Mouse (Mus musculus) adrenal gland, postnatal 10 days (tissue): ENCODE results near the gene Plac8. TPM values are rescaled to one million over a fixed set of nuclear protein-coding genes. Genes with fewer than 3 reads are reported as not detected.
A peak's percentile ranks its signal among the peaks of the same experiment; 100 is the strongest.

Experiments used
- DNase-seq: peaks from one replicate; pipeline ENCODE4 v3.0.0; 2021; ENCODE audit warnings: mixed read lengths
- total RNA-seq, 2 experiments: library from RNA; stranded (reverse); gene quantifications; 2 replicates each; pipeline ENCODE4 v1.2.3; 2021

Plac8 gene
- total RNA-seq, 2 experiments from 2014 or later, result 11.4 to 12.4 TPM

- DNase-seq, result no peak
Measured at GRCm38 (mm10) chr5:100535826-100536225, 36.2 kb downstream of the Plac8 start.

- DNase-seq, result peak; percentile 11
Measured at GRCm38 (mm10) chr5:100526164-100526563, 45.9 kb downstream of the Plac8 start.

DNA sequence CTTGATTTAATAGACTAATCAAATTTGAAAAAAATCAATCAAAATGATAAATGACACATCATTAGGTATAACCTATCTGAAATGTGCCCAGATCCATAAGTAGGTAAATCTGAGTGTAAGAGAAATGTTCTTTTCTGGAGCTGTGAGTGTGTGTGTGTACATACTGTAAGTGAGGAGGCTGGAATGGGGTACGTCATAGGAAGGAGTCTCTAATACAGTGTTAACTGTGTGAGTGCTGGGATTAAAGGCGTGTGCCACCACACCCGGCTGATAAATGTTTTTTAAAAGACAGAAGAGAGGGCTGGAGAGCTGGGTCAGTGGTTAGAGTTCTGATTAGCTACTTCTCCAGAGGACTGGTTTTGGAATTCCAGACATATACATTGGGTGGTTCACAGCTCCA is 46.4 kb downstream of the Plac8 start:
- DNase-seq, result no peak

DNA sequence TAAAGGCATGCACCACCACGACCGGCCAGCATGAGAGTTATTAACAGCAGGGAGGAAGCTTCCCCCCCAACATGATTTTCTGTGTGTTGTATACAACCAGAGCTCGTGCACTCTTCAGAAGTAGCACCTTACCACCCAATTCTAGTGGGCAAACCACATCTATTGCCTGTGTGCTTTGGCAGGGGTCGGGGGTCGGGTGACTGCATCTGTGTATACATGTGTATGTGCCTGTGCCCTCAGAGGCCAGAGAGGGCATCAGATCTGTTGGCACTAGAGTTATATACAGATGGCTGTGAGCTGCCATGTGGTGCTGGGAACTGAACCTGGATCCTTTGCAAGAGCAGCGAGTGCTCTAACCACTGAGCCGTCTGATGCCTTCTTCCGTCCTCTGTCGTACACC is 47.1 kb downstream of the Plac8 start:
- no peak for DNase-seq

DNA sequence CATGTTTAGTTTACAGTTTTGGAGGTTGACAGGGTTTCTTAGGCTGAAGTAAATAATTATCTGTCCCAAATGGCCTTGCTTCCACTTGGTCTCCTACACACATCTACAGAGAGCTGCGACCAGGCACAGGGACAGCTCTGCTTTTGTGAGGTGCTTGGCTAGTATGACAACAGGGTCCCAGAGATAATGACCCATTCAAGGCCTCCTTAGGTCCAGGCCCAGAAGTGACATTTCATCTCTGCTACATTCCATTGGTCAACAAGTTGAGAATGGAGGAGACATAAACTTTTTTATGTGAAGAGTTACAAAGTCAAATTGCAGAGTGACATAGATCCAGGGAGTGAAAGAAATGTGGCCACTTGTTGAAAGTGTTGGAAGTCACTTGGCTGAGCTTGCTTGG is 48.7 kb downstream of the Plac8 start:
- DNase-seq, result no peak

DNA sequence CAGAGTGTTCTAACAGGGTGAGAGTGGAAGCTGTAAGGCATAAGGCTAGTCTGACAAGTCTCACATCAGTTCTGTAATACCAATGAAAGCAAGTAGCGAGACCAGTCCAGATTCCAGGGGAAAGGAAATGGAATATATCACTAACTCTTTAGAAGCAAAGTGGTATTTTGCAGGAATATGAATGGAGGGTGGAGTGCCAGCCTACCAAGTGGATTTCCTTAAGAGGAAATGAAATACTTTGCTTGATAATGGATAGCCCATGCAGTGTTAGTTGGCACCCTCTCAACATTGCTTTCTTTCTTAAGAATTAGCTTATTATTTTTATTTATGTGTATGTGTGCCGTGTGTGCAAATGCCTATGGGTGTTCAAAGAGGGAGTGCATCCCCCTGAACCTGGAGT is 51.8 kb downstream of the Plac8 start:
- no peak for DNase-seq

DNA sequence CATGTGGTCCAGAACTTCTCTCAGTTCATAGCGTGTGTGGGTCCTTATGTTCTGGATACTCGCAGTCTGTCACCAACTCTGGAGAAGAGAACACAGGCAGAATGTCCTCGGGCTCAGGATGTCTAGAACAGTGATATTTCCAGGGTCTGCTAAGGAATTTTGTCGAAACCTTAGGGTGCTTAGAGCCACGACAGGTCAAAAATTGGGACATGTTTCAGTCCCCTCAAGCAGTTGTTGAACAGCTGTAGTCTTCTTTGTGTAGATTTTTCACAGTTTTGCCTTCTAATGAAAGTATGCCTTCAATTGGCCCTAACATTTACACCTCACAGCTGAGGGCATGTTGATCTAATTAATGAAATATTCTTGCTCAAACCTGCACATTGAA is 53.0 kb downstream of the Plac8 start:
- DNase-seq, result no peak

DNA sequence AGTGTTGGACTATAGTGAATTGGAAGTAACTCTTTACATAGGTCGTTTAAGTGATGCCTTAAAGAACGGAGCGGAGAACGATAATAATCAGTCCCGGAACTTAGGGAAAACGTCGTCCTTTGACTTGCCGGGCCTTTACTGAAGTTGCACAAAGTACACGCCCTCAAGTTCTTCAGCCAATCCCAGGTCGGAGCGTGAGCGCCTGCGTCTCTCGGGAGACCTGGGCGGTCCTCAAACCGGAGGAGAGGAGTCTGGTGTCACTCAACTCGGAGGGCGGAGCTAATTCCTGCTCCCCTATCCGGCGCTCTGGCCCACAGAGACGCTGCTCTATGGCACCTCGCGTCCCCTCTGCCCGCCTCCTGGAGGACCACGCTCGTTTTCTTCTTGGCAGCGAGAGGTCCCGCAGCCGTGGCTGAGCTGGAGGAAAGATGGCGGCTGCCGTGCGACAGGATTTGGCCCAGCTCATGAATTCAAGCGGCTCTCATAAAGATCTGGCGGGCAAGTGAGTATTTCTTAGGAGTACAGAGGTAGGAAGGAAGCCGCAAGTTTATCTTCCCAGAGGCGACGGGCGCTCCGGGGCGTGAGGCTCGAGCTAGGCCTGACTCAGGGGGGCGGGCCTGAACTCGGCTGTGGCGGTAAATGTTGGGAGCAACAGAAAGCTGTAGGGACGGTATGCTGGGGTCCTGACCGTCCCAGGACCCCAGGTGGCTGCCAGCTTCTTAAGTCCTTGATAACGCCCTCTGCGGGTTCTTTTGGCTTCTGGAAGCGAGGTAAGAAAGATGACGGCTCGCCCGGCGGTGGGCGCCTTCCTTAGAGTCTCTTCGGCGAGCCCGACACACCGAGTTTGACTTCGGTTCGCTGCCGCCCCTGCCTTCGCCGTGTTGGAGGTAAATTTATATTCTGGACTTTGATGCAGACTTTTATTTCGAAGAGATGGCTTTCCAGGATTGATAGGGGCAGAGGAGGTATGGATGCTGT is 53.7 kb downstream of the Plac8 start, which contains the start of gene Cops4:
Gene Cops4 (plus strand): TSS at position 261 of the 978 bp plus-strand sequence.
- DNase-seq, result peak; percentile 97

DNA sequence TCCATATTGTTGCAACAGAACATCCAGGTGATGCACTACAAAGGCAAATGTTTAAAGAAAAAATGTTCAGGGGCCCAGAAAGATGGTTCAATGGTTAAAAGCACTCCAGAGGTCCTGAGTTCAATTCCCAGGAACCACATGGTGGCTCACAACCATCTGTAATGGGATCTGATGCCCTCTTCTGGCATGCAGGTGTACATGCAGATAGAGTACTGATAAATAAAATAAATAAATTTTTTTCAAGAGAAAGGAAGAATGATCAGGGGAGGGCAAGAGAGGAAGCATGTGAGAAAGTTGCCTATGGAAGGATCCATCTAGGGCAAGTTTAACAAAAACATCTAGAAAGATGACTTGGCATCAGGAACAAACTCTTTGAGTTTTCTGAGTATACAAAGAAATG is 59.5 kb downstream of the Plac8 start:
- DNase-seq, result no peak

- no peak for DNase-seq
Measured at GRCm38 (mm10) chr5:100509247-100509646, 62.8 kb downstream of the Plac8 start.

Other genes starting within 250 kb of the Plac8 start
- gene Sec31a, start 156.0 kb downstream of the Plac8 start, total RNA-seq, result 100 to 1,000 TPM; 149 to 150 TPM
- gene Lin54, start 71.6 kb downstream of the Plac8 start, total RNA-seq, result 10 to 100 TPM; 12.6 to 13.0 TPM
- 10 to 100 TPM; 70.1 to 73.6 TPM for gene Cops4, start 53.9 kb downstream of the Plac8 start, total RNA-seq
- 10 to 100 TPM; 55.3 to 66.0 TPM for gene Coq2, start 102.9 kb upstream of the Plac8 start, total RNA-seq
- gene Hpse, start 147.5 kb upstream of the Plac8 start, total RNA-seq, result 1 to 10 TPM; 1.9 to 2.5 TPM
- 1 to 10 TPM; 4.9 to 9.1 TPM for gene Helq, start 226.4 kb upstream of the Plac8 start, total RNA-seq
- gene Mrps18c, start 226.4 kb upstream of the Plac8 start, total RNA-seq, result 100 to 1,000 TPM; 118 to 120 TPM
- gene Abraxas1, start 248.7 kb upstream of the Plac8 start, total RNA-seq, result 10 to 100 TPM; 12.9 to 17.9 TPM